Mouse (Mus musculus): ENCODE measurements around the gene Mical3. TPM values are rescaled to one million over a fixed set of nuclear protein-coding genes. Genes with fewer than 3 reads are reported as not detected.

Gene Mical3
- polyA plus RNA-seq, 1 experiment = 34.0 TPM

DNA sequence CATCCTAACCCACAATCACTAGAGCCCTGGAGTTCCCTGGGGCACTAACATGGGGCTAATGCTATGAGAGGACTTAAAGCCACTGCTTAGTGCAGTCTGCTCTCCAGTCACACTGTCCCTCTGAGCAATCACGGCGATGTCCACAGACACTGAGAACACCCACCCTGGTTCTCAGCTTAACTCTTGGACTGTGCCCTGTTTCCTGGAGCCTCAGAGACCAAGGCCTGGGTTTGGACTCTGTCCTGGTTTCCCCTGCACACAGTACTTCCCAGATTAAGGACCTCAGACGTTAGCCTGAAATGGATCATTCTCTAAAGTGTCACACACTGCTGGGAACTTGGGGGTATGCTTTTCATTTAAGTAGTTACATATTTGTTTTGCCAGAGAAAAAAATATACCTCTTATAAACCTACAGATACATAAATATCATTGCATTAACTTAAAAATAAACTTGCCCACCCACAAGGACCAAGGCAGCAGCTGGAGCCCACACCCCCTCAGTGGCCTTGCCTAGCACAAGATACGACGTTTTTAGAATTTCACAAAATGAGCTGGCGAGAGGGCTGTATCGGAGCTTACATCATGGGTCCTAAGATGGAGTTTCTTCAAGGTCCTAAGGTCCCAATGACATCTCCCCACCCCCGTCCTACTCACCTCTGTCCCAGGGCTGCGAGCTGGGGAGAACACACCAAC lies 170.3 kb downstream of the Mical3 start:
- no peak for DNase-seq (ENCODE audit: low spot score)

DNA sequence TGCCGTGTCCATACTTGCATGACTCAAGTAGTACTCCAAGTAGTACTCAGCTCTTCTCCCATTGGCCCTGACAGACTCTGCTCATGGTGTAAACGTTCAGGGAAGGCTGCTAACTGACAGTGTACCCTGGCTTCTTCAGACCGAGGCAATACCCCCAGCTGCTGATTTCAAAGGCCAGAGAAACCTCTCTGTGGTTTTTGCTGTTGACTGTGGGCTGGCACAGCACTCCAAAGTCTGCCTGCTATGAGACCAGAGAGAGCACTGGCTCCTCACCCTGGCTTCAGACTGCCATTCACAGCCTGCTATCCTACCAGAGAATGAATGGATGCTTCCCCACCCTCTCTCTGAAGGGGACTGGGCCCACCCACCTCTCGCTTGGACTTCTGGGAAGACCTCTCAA lies 173.5 kb downstream of the Mical3 start:
- no peak for DNase-seq (ENCODE audit: low spot score)

DNA sequence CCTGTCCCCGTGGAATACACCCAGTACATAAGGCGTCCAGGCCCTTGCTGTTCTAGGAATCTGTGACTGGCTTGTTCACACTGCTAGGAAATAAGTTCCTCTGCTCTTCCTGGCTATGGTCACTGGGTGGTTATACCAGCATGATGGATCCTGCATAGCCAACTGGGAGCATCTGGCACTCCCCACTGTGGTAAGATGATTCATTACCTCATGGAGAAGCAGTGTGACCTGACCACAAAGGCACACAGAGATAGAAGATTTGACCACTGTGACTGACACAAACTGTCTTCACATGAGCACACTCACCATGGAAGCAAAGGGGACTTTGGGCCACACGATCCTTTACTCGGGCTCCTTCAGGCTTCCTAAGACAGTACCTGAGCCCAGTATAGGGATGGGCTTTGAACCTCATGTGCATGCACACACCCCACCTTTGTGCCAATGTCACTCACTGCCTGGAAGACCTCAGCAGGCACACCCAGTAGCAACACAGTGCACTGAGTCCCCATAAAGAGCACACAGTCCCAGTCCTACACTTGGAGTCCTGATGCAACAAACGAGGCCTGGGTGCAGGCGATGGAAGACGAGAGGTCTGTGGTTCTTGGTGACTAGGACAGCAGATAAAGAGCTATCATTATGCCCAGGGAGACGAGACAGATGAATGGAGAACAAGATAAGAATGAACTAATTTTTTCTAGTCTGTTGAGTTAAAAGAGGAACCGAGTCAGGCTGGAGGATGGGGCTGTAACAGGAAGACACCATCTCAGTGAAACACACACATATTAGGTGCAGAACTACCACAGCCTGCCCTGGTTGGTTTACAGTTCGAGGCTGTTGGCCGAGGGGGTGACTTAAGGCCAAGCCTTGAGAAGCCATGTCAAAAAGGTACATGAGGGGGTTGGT lies 174.3 kb downstream of the Mical3 start:
- no peak for DNase-seq (ENCODE audit: low spot score)

DNA sequence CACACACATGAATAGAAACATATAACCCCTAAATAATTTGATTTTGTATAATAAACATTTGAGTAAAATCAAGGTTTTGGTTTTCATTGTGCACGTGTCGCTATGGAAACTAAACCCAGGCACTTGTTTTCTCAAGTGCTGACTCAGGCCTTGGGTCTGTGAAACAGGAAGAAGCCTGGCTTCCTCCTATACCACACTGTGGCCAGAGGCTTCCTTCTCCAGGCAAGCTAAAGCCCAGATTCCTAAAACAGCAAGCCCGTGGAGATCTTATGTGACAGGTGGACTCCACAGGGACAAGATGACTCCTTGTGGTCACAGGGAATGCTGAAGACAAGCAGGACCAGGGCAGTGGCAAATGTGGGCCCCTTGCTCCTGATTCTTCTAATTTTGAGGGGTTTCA lies 175.6 kb downstream of the Mical3 start:
- DNase-seq (ENCODE audit: low spot score) = no peak

DNA sequence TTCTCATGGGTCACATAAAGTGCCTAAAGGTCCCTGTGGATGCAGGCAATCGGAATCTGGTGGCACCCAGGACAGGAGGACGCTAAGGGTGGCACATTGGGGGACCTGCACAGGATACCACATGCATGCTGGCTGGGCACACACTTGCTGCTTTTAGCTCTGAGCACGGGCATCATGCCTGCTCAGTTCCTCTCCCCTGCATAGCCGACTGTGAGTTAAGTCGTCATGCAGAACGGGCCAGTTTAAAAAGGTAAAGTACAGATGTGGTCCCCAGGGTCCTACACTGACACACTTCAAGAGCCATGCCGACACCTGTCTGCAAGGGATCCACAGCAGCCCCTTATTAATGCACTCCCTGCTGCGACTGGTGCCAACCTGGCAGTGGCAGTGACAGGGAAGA lies 176.6 kb downstream of the Mical3 start:
- DNase-seq (ENCODE audit: low spot score) = no peak

DNA sequence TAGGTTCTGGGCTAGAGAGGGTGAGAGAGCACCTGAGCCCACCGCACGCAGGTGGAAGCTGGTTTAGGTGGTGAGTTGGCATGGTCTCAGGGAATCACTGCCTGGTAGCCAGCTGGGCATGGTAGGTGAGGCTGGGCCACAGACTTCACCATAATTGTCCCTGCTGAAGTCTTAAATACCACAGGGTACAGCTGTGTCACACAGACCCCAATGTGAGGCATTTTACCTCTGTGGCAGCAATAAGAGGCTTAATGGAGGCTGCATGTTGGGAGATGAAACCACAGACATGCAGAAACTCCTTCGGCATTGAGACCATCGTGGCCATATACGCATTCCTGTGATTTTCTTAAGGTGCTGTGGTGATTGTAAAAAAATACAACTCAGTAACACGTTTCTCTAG lies 178.3 kb downstream of the Mical3 start:
- no peak for DNase-seq (ENCODE audit: low spot score)

DNA sequence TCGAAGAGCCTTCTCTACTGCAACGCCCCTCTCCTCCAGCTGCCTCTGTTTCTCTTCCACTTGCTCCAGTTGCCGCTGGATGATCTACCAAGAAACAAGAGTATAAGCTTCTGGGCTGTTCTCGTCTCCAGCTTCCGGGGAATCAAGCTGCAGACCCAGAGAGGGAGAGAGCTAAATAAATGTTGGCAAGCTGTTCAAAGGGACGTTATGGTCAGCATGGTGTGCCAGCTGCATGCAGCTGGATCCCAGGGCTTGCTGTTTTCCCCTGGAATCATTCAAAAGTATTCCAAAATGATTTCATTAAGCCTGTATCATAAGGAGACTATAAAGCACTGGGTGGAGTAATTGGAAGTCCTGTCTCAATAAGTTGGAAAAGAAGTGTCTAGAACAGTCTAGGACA lies 179.5 kb downstream of the Mical3 start:
- no peak for DNase-seq (ENCODE audit: low spot score)

DNA sequence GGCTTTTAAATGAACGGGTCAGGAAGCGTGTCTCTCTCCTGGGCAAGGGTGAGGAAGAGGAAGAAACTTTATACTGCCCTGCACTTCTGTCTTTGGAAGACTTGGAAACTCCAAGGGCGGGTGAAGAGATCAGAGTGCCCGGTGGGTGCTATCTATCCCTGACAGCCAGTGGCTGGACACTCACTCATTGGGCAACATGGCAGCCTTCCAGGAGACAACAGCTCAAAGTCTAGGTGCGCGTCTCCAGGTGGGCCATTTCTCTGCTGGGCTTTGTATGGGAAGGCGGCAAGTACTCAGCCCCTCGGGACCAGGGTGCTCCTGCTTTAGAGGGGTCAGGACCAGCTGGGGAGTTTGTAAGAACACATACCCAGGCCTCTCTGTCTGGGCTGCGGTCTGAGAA lies 185.3 kb downstream of the Mical3 start:
- DNase-seq (ENCODE audit: low spot score) = no peak

DNA sequence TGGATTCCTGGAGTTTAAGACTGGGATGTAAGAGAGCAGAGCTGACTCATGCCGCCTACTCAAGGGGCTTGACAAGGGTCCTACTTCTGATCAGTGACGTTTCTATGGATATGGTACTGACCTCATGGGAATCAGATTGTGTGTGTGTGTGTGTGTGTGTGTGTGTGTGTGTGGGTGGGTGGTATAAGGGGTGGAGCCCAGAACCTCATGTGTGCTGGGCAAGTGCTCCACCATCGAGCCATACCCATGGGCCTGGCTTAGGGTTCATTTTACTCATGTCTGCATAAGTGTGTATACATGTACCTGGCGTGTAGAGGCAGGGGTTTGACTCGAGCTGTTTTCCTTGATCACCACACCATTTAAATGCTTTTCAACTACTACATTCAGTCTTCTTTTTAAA lies 186.8 kb downstream of the Mical3 start:
- DNase-seq (ENCODE audit: low spot score) = no peak

DNA sequence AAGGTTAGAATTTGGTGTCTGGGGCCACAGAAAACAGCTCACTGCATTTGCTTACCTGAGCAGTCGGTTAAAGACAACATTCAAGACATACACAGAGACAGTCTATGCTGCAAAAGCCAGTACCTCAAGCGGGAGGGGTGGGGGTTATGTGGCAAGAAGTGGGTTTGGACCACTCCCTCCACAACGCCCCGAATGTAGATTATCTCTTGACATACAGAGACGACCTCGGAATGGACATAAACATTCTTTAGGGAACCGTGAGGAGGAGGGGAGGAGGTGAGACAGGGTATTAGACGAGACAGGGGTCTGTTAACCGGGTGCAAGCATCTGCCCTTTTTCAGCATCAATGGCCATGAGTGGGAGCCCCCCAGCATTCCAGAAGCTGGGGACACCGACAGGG lies 187.2 kb downstream of the Mical3 start:
- DNase-seq (ENCODE audit: low spot score) = no peak

DNA sequence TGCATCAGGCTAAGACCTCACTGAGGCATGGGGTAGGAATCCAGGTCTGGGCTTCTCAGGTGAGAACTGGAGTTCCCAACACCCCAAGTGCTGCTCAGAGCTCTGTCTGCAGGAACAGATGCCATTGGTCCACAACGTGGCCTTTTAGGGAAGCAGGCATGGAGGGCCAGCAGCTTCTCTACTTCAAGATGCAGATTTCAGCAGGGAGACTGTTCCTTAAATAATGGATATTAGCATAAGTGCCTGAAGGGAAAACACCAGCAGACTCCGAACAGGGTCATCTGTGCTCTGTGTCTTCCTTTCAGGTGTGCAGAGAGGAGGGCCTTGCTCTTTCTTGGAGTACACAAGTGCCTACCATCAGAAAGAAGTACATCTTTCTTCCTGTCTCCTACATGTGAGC lies 187.7 kb downstream of the Mical3 start:
- no peak for DNase-seq (ENCODE audit: low spot score)

DNA sequence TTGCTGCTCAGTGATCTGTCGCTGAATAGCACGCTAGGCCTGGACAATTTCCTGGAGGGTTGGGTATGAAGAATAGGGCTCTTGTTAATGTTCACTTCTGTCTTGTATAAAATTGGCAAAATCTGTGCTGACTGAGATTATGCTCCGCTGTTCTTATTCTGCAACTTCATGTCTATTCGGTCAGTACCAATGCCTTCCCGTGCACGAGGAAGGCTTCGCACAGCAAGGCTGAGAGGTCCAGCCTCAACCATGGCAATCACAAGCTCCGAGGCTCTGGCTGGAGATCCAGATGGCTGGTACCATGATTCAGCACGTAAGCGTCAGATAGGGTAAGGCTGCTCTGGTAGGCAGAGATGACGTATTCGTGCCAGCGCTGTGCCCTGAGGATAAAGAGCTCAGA lies 189.2 kb downstream of the Mical3 start:
- no peak for DNase-seq (ENCODE audit: low spot score)

DNA sequence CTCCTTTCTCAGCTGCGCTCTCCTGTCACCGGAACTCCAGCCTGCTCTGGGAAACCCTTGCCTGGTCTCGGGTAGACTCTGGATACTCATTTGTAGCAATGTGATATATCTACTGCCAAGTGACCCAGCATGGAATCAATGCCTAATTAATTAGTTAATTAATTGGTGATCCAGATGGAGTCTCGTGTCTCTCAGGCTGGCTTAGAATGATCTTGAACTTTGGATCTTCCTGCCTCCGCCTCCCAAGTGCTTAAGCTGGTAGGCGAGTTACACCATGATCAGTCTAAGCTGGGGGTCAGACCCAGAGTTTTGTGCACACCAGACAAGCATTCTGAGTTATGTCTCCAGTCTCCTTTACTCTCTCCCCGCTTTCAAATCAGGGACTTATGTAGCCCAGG lies 189.7 kb downstream of the Mical3 start:
- no peak for DNase-seq (ENCODE audit: low spot score)

DNA sequence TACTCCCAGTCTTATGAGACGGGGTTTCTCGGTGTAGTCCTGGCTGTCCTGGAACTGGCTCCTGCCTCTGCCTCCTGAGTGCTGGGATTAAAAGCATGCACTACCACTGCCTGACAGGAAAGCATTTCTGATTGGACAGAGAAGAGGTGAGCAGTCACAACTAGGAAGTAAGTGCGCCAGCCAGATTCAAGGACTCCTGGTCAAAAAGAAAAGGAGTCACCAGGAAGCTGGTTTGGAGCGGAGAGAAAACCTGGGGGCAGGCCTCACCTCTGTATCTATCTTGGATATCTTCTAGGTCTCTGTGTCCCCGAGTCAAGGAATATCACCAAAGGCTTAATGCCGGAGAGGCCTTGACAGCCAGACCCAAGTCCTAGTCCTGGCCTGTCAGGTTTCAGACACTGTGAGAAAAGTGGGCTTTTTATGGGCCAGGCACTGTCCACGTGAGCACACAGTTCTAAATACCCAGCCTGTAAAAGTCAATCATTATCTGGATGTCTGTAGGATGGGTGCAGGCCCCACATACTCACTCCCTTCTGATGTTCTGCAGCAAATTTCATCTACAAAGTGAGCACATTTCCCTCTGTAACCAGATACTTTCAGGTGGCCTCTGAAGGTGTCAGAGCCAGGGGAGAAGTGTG lies 190.2 kb downstream of the Mical3 start:
- no peak for DNase-seq (ENCODE audit: low spot score)

DNA sequence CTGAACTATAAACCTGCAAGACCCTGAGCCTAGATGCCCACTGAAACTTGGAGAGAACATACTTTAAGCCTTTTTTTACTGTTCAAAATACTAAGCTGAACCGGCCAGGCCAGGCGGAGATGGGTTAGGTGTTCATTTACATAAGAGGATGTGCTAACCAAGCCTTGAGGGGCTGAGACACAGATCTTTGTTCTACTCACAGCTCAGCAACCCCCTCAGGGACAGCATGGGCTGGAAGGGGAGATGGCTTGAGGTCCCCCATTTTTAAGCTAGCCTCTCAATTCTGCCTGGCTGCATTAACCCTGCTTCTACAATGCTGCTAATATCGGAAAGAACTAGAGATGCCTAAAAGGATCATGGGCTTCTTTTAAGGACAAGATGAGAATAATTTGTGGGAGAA lies 191.0 kb downstream of the Mical3 start:
- DNase-seq (ENCODE audit: low spot score) = no peak

DNA sequence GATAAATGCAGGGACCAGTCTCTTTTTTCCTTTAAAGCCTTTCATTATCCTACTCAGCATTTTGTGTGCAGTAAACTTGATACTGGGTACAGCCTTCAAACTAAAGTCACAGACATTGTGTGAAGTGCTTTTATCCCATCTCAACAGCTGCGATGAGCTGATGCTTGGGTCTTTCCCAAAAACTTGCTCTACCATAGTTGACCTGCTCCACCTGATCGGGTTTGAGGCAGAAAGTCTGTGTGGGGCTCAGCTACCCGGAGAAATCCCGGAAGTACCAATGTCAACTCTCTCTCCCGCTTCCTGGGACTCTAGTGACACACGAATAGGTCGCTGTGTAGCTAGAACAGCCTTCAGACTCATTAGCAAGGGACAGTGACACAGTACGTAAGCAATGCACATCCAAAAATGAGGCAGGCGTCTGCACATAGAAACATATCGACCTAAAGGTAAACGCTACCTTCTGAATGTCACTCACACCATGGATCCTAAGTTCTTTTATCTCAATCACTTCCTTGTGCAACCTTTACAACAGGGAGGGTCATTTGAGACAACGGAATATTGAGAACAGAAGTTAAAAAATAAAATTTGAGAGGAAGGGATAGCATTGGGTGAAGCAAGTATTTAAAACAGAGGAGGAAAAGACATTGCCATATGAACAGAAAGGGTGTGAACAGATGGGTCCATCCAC lies 191.9 kb downstream of the Mical3 start:
- no peak for DNase-seq (ENCODE audit: low spot score)

DNA sequence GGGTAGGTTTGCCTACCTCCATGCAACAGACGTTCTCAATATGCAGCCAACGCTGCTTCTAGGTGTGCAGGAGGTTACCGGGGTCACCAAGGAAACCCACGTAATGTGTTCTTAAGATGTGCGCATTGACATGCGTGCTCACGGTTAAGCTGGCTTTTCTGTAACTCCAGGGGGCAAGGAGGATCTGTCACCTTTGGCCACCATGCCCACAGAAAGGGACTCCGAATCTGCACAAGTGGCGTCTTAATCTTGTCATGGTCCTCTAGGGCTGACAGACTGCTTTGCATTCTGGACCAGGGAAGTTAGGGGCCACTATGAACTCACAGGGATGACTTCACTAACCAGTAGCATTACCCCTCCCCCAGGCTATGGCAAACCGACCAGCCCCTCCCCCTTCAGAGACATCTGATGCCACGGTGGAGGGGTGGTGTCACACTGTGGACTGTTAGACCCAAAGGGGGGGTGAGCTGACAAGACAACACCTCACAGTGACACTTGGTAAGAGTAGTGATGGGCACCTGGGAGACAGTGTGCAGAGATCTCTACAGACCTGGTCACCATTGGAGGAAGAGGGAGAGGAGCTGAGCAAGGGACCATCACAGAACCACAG lies 192.7 kb downstream of the Mical3 start:
- DNase-seq (ENCODE audit: low spot score) = no peak

DNA sequence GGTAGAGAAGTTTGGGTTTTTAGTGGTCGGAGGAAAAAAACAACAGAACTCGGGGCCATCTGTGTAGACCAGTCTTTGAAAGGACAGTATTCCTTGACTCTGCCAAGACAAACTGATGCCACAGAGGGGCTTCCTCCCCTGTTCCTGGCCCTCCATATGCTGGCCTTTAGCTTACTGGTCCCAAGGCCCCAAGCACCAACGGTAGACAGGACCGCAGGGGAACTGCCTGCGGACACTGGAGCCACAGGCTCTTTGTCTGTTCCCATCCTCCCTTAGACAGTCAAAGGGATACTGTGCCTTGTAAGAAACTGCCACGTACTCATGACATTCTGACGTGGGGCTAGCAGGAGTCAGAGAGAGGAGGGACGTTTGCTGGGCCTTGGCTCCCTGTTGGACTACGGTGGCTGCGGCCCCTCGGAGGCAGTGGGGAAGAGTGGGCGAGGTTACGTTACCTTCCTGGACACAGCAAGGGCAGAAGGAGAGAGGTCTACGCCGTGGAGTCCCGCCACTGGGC lies 193.6 kb downstream of the Mical3 start:
- DNase-seq (ENCODE audit: low spot score) = no peak

DNA sequence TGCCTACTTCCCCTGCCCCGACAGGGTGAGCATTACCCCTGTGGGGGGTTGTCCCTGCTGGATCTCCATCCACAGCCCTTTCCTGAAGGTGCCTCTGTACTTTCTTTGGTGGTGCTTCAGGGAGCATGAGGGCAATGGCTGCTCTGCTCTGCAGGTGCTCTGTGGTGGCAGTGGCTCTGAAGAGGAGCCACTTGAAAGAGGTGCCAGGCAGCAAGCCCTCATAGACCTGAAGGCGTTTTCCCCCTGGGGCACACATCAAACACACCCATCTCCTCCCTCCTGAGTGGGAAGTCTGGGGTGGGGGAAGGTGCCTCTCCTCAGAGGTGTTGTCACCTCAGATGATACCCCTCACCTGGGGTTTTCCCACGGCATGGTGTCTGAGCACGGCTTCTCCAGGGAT lies 196.6 kb downstream of the Mical3 start:
- no peak for DNase-seq (ENCODE audit: low spot score)

DNA sequence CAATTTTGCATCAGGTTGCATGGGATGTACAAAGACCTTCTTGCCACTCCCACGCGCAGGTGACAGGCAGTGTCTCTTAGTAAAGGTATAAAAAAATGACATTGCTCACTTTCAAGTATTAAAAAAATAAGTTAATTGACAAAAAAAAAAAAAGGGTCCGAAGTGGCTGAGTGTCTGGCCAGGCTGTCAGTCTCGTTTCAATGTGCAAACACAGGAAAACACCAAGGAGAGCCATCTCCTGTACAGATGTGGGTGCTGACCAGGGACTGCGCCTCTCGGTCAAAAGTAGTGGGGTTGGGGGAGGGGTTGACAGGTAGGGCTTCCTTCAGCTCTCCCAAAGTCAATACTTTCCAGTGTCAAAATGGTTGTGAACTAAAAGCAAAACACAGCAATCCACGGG lies 197.1 kb downstream of the Mical3 start:
- no peak for DNase-seq (ENCODE audit: low spot score)

DNA sequence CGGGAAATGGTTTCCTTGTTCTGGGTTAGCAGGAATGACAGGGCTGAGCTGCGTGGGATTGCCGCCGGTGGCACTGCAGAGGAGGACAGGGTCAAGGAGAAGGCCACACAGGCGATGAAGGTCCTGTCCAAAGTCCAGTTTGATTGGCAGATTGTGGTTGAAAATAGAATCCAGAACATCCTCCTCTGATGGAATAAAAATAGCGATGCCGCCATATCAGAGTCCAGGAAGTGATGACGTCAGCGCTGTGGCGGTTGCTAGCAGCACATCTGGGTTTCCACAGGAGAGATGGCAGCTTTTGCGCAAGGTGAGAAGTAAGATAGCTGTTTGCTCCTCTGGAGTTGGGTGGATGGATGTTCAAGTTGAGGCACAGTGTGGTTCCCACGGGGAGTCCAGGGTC lies 198.2 kb downstream of the Mical3 start:
- DNase-seq (ENCODE audit: low spot score) = no peak

All from urinary bladder, adult 2 months (tissue).